Mouse (Mus musculus): ENCODE data around the gene Pou2f1.

Gene Pou2f1

DNA sequence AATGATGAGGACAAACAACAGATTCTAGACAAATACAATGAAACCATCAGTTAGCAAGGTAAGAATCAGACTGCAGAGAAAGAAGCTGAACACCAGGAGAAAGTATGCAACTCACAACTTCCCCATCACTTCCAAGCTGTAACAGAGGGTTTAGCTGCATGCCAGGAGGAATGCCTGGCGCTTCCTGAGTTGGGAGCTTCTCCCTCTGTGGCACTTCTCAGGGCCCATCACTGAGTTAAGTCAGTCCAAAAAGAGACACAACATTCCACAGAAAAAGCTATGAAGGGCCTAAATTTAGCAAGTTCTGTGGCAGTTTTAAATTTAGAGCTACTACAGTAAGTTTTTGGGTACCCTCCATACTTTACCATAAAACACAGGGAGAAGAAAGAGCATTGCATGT, 59.2 kb downstream of the Pou2f1 start:
- no peak for DNase-seq

DNA sequence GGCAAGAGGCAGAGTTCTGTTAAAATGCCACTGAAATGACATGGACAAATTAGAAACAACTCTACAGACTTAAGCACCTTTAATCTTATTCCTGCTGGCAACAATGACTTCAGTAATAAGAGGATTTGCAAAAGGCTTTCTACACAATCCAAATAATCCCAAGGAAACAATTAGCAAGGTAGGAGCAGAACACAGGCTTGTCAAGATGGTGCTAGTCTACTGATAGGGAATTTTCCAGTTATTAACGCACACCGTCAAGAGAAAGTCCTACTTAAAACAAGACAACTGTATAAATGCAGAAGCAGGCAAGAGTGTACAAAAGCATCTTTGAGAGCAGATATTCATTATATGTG, 67.0 kb downstream of the Pou2f1 start:
- no peak for DNase-seq

DNA sequence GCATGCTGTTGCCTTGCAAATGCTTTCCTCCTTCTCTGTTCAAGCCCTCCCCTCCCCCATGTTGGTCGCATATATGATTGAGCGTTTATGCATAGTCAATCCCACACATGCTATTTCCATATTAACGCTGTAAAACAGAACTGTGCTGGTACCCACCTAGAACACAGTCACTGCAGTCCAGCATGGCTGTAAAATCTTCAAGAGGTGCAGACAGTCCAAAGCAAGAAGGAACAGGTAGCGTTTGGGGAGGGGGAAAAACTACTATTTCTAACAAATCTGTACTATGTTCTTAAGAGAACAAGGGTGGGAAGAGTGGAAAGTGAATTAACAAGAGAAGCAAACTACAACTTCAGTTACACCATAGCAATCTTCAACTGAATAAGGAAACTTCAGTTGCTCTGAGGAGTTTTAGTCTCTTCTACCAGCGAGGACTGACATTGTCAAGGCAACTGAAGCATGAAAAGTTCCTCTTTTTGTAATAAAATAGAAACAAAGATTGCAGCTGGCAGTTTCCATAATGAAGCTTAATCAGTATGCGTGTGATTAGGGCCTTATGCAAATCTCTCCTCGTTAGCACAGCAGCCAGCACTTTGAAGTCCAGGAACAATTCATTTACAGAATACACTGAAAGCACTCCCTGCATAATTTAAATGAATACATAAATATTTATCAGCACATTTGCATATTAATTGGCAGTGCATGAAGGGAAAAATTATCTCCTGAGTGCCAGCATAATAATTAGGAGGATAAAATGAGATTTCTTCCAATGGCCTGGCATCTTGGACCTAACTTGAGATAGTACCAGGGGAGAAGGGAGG, 67.6 kb downstream of the Pou2f1 start:
- DNase-seq: peak; percentile 74

DNA sequence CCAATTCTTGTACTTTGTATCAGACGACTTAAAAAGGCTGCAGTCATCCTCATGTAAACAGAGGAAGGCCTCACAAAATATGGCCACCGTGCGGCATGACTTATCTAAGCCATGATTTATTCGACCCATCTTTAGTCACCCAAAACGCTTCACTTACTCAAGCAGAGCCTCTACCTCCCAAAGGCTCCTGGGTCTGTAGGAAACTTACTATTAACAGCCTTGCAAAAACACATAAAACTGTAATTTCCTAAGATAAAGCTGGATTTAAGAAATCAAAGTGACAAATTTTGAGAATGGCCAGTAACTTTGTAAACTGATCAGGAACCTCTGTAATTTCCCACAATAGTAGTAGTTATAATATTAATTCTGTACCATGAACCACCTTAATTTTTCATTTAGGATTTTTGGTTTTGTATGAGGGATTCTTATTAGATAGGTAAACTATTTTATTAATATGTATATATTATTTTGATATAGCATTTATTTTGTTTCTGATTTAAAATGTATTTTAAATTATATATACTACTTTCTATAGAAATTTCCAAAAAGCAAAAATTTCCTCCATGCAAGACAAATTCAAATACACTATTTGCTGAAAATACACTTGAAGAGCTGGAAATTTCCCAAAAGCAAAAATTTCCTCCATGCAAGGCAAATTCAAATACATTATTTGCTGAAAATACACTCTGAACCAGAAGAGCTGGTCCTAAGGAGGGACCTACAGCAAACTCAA, 68.4 kb downstream of the Pou2f1 start:
- DNase-seq: peak; percentile 42 to 45

DNA sequence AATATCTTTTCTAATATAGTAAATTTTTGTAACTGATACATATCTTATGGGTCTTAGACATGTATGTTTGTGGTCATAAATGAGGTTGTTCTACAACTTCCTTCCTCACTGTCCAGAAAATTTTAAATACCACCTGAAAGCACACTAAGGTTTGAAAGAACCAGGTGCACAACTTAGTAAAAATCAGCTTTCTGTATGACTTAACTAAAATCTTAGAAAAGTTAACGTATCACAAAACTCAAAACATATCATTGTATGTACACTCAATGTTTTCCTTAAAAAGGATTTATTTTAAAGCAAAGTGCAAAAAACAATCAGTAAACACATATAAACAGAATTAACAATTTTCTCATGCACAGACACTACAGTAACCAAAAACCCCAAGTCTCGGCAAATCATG, 69.6 kb downstream of the Pou2f1 start:
- DNase-seq: no peak

DNA sequence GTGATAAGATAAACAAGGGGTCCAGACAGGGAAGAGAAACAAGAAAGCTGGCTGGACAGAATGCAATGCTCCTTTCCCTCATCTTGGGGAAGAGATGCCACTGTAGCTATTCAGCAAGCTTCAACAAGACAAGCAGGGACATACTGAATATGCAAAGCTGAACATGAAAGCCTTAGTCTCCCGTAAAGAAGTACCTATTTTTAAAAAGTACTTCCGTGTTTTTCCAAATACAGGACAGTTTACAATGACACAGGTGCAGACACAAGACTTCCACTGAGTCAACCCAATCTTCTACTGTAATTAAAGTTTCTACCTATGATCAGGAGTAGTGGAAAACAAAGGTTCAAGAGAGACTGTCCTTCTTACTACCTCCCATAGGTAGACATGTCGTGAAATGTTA, 72.0 kb downstream of the Pou2f1 start:
- no peak for DNase-seq

DNA sequence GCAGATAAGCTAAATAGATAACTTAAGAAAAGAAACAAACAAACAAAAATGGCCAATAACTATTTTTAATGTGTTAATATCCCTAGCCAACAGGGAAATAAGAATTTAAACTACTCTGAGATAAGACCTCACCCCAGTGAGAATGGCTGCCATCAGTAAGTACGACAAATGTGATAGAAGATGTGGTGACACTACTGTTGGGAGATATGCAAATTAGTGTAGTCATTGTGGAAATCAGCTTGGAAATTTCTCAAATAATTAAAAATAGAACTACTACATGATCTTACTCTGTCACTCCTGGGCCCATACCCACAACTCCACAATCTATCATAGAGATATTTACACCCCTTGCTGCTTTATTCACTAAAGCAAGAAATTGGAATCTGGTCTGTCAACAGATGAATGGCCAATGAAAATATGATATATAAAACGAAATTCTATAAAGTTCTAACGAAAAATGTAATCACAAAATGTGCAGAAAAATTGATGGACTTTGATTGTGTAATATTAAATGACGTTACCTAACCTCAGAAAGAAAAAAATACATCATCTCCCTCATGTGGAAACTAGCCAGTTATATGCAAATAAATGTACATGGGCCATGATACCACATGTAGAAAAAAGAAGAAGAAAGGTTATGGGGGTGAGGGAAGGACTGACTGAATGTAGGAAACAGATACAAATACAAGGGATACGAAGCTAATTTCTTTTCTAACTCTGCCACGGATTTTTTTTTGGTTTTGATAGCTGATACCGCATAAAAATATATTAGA, 74.8 kb downstream of the Pou2f1 start:
- no peak for DNase-seq

DNA sequence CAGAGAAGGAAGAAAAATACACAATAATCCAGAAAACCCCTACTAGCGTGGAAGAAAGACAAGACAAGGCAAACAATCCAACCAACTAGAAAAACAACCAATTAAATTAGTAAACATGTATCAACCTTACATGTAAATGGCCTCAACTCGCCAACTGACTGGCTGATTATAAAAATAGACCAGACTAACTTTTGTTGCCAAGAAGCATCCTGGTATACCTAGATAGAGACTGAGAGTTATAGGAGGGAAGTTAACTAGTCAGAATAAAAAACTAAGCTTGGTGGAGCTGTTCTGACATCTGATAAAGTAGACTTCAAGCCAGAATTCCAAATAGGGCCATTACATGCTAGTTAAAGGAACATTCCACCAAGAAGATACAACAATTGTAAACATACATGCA, 77.3 kb downstream of the Pou2f1 start:
- DNase-seq: no peak

DNA sequence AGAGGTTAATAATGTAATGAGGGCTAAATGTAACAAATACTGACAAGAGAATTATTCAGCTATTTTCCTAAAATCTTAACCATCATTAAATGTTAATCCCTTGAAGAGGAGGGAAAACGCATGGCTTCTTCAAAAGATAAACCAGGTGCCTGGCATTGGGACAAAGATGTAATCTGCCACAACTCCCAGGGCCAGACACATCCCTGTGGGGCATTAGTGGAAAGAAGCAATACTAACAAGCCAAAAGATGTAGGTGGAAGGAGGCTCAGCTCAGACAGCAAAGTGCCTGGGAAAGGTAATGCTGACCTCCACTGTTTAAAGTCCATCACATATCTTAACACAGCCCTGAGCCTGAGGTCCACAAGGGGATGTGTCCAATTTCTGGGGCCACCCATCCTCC, 80.0 kb downstream of the Pou2f1 start:
- no peak for DNase-seq

DNA sequence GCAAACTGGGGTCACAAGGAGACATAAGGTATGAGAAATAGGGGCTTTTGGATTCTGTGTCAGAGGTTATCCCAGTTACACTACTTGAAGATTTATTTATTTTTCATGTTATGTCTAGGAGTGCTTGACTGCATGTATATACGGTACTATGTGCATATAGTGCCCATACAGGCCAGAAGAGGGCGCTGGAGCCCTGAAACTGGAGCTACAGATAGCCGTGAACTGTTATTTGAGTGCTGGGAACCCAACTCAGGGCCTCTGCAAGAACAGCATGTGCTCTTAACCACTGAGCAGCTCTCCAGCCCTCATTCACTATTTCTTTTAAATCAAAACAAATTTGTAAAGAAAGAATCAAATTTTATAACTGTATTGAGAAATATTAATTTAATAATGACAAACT, 81.5 kb downstream of the Pou2f1 start:
- peak; percentile 16 to 23 for DNase-seq

DNA sequence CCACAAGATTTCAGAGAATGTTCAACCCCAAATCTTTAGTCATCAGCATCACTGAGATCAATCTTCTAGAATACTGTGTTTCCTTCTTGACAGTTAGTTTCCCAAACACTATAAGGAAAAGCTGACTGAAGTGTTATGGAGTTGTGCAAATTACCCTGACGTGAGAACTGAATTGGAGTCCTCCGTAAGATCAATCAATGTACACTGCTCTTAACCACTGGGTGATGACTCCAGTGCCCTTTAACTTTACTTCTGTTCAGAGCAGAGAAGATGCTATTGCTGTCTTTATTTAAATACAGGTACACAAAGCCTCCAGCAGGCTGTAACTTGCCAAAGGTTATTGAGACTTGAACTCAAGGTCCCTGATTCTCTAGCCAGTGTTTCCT, 88.1 kb downstream of the Pou2f1 start:
- DNase-seq: no peak

DNA sequence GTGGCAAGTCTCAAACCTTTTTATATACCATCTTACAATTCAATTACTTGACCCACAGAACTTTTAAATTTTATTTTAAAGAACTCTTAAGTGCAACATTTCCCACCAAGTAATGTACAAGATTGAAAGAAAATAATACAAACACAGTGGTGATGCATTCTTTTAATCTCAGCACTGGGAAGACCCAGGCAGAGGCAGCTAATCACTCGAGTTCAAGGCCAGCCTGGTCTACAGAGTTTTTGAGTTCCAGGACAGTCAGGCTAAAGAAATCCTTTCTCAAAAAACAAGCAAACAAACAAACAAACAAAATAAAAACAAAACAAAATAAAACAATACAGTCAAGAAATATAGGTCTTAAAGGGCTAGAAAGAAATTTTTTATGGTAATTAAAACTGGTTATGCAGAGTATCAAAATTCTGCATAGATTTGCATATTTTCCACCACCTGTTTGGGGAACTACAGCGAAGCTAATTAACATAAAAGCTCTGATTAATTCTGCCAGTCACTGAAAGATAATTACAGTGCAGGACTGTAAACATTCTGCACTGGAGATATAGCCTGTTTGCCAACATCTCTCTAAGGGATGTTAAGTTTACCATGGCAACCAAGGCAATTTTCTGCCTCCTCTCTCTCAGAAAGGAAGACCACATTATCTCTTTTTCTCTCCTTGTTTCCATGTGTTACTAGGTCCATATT, 88.6 kb downstream of the Pou2f1 start:
- DNase-seq: no peak

DNA sequence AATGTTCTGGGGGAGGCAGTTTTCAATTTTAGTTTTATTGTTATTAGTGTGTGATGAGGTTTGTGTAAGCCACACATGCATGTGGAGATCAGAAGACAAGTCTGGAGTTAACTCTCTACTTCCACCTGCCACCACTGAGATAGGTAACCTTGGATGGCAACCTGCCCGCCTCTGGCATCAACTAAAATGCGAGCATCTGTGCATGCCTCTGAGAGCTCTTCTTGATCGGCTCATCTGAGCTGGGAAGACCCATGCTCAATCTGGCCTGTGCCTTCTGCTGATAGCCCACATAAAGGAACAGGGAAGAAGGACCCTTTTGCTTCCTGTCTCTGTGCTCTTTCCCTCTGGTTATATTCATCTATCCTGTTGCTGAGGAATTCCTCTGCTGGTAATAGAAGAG, 93.0 kb downstream of the Pou2f1 start:
- DNase-seq: no peak

DNA sequence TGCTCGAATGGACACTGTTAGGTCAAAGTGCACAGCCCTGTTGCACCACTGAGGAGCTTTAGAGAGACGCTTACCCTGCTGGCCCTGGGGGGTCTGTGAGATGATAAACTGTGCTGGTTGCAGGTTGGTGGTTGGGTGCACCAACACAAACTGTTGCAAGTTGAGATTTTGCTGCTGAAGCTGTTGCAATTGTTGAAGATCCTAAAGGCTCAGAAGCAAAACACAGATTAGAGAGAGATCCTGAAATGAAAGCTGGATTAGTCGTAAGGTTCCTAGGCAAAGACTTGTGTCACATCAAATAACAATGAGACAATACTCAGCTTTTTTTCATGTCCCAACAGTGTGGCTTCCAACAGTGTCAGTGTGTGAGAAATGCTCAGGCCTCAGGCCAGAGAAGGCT, 93.7 kb downstream of the Pou2f1 start:
- no peak for DNase-seq

DNA sequence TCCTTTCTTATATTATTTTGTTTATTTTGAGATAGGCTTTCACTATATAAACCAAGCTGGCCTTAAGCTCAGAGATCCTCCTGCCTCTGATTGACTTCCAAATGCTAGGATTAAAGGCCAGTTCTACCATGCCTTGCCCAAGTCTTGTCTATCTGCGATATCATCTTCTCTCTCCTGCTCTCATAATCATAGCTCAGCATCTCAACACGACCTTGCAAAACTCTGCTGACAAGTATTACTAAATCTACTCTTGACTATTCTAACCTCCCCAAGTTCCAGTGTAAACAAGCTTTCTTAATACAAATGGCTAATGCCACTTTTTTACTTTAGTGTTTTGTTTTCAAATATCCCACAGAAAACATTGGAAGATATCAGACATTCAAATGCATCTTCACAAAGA, 94.3 kb downstream of the Pou2f1 start:
- no peak for DNase-seq

DNA sequence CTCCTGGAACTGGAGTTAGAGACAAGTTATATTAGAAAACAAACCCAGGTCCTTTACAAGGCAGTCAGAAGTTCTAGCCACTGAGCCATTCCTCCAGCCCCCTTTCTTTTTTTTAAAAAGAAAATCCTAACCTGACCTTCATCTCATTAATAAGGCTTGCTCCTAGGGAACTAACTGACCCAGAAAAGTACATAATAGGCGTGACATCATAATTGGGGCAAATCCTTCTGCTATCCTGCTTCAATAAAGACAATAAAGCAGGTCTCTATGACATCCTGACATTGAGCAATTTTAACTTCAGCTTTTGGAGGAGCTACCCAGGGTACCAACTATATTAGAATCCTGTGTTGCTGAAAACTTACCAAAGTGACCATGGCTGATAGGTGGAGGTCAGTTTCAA, 98.9 kb downstream of the Pou2f1 start:
- DNase-seq: no peak

DNA sequence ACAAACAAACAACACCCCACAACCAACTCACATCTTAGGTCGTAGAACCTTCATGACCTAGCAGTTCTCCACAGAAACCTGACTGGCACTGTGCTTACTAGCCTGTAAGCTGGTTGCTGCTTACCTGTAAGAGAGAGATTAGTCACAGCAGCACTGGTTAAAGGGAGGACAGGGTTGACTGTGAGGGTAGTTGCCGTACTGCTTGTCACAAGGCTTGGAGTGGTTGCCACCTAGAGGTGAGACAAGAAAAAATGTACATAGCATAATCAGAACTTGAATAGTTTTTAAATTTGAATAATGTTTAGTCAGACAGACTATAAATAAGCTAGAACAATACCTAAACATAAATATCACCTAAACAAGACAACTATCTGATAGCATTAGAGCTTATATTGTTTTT, 110.8 kb downstream of the Pou2f1 start:
- no peak for DNase-seq

DNA sequence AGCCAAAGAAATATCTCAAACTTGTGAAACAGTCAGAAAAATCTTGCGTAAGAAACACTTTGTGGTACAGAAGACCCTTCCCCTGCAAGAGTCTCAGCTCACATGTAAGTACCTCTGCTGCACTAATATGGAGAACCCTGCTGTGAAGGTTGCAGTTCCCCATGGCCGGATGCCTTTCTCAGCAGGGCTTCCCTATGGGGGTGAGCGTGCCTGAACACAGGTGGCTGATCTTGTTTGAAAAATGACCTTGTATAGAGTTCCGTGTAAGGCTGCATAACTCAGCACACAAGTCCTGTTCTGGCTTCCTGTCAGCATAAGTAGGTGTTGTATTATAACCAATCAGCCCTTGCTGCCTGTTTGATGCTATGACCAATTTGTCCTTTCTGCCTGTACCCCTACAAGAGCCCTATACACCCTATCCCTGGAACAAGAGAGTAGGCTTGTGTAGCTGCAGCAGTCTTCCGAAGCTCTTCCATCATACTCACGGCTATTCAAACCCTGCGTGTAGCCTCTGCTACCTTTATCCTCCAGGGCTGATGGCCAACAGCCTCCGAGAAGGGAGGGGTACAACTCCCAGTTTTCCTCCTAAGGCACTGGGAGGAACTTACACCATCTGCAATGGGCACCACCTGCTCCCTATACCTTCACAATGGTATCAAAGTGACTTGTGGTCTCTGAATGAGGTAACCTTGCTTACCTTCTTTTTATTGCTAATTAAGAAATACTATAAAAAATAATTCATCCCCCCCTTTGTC, 120.2 kb downstream of the Pou2f1 start:
- DNase-seq: no peak

DNA sequence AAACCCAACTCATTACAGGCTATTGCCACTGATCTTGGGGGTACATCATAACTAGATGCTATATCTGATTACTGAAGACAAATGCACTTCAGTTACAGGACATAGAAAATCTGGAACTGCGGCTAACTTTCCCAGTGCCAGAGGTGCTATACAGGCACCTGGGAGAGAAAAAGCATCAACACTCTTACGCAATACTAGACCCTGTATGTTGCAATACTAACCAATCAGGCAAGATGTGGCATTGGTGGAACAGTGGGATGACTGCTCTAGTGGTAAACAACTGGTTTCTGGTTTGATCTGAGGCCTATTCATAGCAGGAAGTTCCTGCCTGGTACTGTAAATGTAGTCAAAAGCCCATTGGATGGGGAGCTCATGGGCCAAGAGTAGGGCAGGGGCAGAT, 123.7 kb downstream of the Pou2f1 start:
- DNase-seq: no peak

DNA sequence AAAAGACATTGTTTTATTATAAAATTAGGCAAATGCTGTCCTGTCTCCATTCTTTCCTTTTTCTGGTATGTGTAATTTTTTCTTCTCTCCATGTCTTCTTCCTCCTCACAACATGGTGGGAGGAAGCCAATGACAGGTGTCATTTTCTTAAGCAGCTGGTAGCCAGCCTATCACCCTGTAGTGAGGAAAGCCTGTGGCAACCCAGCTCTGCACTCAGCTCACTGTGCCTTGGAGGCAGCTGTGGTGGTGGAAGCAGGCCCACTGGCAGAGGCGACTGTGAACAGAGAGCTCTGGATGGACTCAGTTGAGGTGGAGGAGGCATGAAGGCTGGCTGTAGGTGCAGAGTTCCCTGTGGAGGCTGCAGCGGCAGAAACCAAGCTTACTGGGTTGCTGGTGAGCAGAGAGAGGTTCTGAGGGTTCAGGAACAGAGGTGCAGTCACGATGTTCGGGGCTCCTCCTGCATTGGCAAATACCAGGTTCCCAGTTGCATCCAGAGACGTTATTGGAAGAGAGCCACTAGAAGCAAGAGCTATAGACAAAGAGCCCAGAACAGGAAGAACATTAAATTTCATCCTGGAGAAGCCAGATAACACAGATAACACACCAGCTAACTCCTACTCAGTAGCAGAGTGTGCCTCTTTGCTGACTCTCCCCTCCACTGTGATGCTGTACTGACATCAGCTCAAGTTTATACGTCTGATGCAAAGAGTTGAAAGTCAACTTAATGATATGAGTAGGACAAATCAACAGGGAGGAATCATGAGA, 126.8 kb downstream of the Pou2f1 start:
- no peak for DNase-seq

DNA sequence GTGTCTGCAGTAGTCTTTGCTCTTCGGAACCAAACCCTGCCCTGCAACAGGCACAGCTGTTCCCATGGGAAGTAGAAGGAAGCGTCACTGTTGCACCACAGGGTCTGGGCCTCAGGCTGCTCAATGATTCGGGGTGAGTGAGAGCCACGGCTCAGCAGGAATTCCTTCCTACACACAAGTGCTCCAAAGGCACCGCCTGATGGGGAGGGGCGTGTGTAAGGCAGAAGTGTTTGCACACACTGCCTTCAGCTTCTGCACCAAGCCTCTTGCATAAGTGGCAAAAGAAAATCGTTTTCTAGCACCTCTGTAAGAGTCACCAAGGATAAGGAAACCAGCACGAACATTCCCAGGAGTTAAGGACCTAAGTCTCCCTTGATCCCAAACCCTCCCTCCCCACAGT, 127.8 kb downstream of the Pou2f1 start:
- DNase-seq: no peak

DNA sequence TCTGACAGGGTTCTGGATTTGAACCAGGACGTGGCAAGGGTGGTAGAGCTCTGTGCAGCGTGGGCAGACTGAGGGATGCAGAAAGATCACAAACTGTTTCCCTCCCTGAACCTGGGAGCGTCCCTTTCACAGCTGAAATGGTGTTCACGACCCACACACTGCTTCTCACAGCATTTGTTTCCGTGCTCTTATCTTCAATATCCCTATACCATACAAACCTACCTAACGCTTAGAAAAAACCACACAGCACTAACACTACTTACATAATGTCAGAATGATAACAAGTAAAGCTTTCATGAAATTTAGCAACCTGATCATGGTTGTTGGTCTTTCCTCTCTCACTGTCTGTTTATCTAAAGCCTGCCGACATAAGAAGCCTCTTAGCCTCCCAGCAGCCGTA, 133.8 kb downstream of the Pou2f1 start:
- DNase-seq: no peak
